Mouse (Mus musculus): ENCODE results near the gene Sla2. TPM values are rescaled to one million over a fixed set of nuclear protein-coding genes. Genes with fewer than 3 reads are reported as not detected.
"Not testable (repeated sequence)": the region's sequence is repeated elsewhere in the genome, so short reads cannot be mapped to it uniquely, and the experiment has no call there.

The Sla2 gene
- polyA plus RNA-seq, 1 experiment from 2014 or later: 0.24 TPM

GRCm38 (mm10) chr2:156841841-156842706 lies 44.9 kb downstream of the Sla2 start:
- Histone ChIP-seq H3K4me2 (ENCODE audit: low read depth, low read length) (peak overlapping the region; percentile 81), H3K27me3 (ENCODE audit: control insufficient read depth, insufficient read depth, low read length) (peaks cover 5% of the 10 kb centered on the region; the same call in 1 of the 2 replicates), H3K9me3 (ENCODE audit: control insufficient read depth, low read length) (no peaks in the 10 kb centered on the region), H3K27ac (ENCODE audit: low read depth, low read length) (no peak overlapping the region; the same call in 1 of the 2 replicates), H3K4me3 (ENCODE audit: low read depth, low read length) (peak overlapping the region; percentile 59), H3K9ac (replicated peaks; ENCODE audit: low read depth, low read length) (no peak overlapping the region), H3K4me1 (ENCODE audit: control insufficient read depth, insufficient read depth, low read length) (peaks cover 24% of the 10 kb centered on the region; the same call in 1 of the 2 replicates), H3K36me3 (ENCODE audit: control insufficient read depth, insufficient read depth, low read length) (no peaks in the 10 kb centered on the region)
- no peak for ATAC-seq (ENCODE audit: low read depth)
- 3% methylated on average over 20 of the region's 20 CpGs for WGBS

GRCm38 (mm10) chr2:156841028-156841840 lies 45.8 kb downstream of the Sla2 start:
- under 1% methylated on average over 40 of the region's 42 CpGs for whole genome bisulfite sequencing
- Histone ChIP-seq H3K4me3 (ENCODE audit: low read depth, low read length) (peak overlapping the region; percentile 59), H3K9ac (replicated peaks; ENCODE audit: low read depth, low read length) (peak overlapping the region; percentile 50), H3K4me2 (ENCODE audit: low read depth, low read length) (peak overlapping the region; percentile 81), H3K36me3 (ENCODE audit: control insufficient read depth, insufficient read depth, low read length) (no peaks in the 10 kb centered on the region), H3K4me1 (ENCODE audit: control insufficient read depth, insufficient read depth, low read length) (peaks cover 24% of the 10 kb centered on the region; the same call in 1 of the 2 replicates), H3K27ac (ENCODE audit: low read depth, low read length) (peak overlapping the region; percentile 70), H3K27me3 (ENCODE audit: control insufficient read depth, insufficient read depth, low read length) (peaks cover 5% of the 10 kb centered on the region; the same call in 1 of the 2 replicates), H3K9me3 (ENCODE audit: control insufficient read depth, low read length) (no peaks in the 10 kb centered on the region)
- ATAC-seq (ENCODE audit: low read depth): peak; percentile 36; the same call in 1 of the 2 replicates

- peak; percentile 31 for ATAC-seq (ENCODE audit: low read depth)
- Histone ChIP-seq H3K4me1 (ENCODE audit: control insufficient read depth, insufficient read depth, low read length) (peaks cover 23% of the 10 kb centered on the region; the same call in 1 of the 2 replicates), H3K27me3 (ENCODE audit: control insufficient read depth, insufficient read depth, low read length) (peaks cover 5% of the 10 kb centered on the region; the same call in 1 of the 2 replicates), H3K4me3 (ENCODE audit: low read depth, low read length) (peak overlapping the region; percentile 59), H3K9me3 (ENCODE audit: control insufficient read depth, low read length) (no peaks in the 10 kb centered on the region), H3K36me3 (ENCODE audit: control insufficient read depth, insufficient read depth, low read length) (no peaks in the 10 kb centered on the region), H3K4me2 (ENCODE audit: low read depth, low read length) (peak overlapping the region; percentile 81), H3K27ac (ENCODE audit: low read depth, low read length) (peak overlapping the region; percentile 70), H3K9ac (replicated peaks; ENCODE audit: low read depth, low read length) (peak overlapping the region; percentile 50)
- 0% methylated on average over 35 of the region's 79 CpGs for WGBS
These were observed 46.5 kb downstream of the Sla2 start for GRCm38 (mm10) chr2:156840301-156841027.

GRCm38 (mm10) chr2:156839319-156840191 lies 47.4 kb downstream of the Sla2 start, which contains the start of gene Tgif2:
TSS of gene Tgif2 (plus strand) at chr2:156840007.
- peak within 1 kb of the TSS; percentile 81 for H3K4me2 ChIP-seq (ENCODE audit: low read depth, low read length)

GRCm38 (mm10) chr2:156838839-156839238 lies 48.2 kb downstream of the Sla2 start:
- Histone ChIP-seq H3K36me3 (ENCODE audit: control insufficient read depth, insufficient read depth, low read length) (no peaks in the 10 kb centered on the region), H3K4me2 (ENCODE audit: low read depth, low read length) (peak overlapping the region; percentile 81; the same call in 1 of the 2 replicates), H3K9ac (replicated peaks; ENCODE audit: low read depth, low read length) (no peak overlapping the region), H3K27me3 (ENCODE audit: control insufficient read depth, insufficient read depth, low read length) (peaks cover 5% of the 10 kb centered on the region; the same call in 1 of the 2 replicates), H3K4me1 (ENCODE audit: control insufficient read depth, insufficient read depth, low read length) (peaks cover 14% of the 10 kb centered on the region; the same call in 1 of the 2 replicates), H3K9me3 (ENCODE audit: control insufficient read depth, low read length) (no peaks in the 10 kb centered on the region), H3K27ac (ENCODE audit: low read depth, low read length) (no peak overlapping the region), H3K4me3 (ENCODE audit: low read depth, low read length) (no peak overlapping the region)
- 68% methylated on average over 6 of the region's 6 CpGs for WGBS
- no peak for ATAC-seq (ENCODE audit: low read depth)

More at GRCm38 (mm10) chr2:156839319-156840191, 47.4 kb downstream of the Sla2 start, which contains the start of gene Tgif2:
- Histone ChIP-seq H3K4me3 (ENCODE audit: low read depth, low read length) (peak within 1 kb of the TSS; percentile 59), H3K27me3 (ENCODE audit: control insufficient read depth, insufficient read depth, low read length) (peaks cover 5% of the 10 kb centered on the region; the same call in 1 of the 2 replicates), H3K36me3 (ENCODE audit: control insufficient read depth, insufficient read depth, low read length) (no peaks in the 10 kb centered on the region), H3K4me1 (ENCODE audit: control insufficient read depth, insufficient read depth, low read length) (peaks cover 17% of the 10 kb centered on the region; the same call in 1 of the 2 replicates), H3K9me3 (ENCODE audit: control insufficient read depth, low read length) (no peaks in the 10 kb centered on the region), H3K9ac (replicated peaks; ENCODE audit: low read depth, low read length) (peak within 1 kb of the TSS; percentile 50), H3K27ac (ENCODE audit: low read depth, low read length) (peak within 1 kb of the TSS; percentile 70)
- WGBS: 2% methylated on average over 57 of the region's 61 CpGs
- ATAC-seq (ENCODE audit: low read depth): peak; percentile 69

- no peak overlapping the region for H3K4me3 ChIP-seq (ENCODE audit: low read depth, low read length)
- H3K9ac ChIP-seq (replicated peaks; ENCODE audit: low read depth, low read length): no peak overlapping the region
- no peak for ATAC-seq (ENCODE audit: low read depth)
- H3K9me3 ChIP-seq (ENCODE audit: control insufficient read depth, low read length): no peaks in the 10 kb centered on the region
- H3K4me1 ChIP-seq (ENCODE audit: control insufficient read depth, insufficient read depth, low read length): no peaks in the 10 kb centered on the region
- 95% methylated on average over 11 of the region's 11 CpGs for WGBS
- no peaks in the 10 kb centered on the region for H3K27me3 ChIP-seq (ENCODE audit: control insufficient read depth, insufficient read depth, low read length)
- H3K4me2 ChIP-seq (ENCODE audit: low read depth, low read length): no peak overlapping the region
- H3K36me3 ChIP-seq (ENCODE audit: control insufficient read depth, insufficient read depth, low read length): no peaks in the 10 kb centered on the region
- H3K27ac ChIP-seq (ENCODE audit: low read depth, low read length): no peak overlapping the region
These were observed 52.7 kb downstream of the Sla2 start for GRCm38 (mm10) chr2:156834336-156834735.

GRCm38 (mm10) chr2:156825128-156825527 lies 61.9 kb downstream of the Sla2 start:
- not testable (repeated sequence) for H3K27me3 ChIP-seq (ENCODE audit: control insufficient read depth, insufficient read depth, low read length); H3K4me1 ChIP-seq (ENCODE audit: control insufficient read depth, insufficient read depth, low read length); ATAC-seq (ENCODE audit: low read depth)

More at GRCm38 (mm10) chr2:156825128-156825527, 61.9 kb downstream of the Sla2 start:
- H3K27ac ChIP-seq (ENCODE audit: low read depth, low read length); H3K9me3 ChIP-seq (ENCODE audit: control insufficient read depth, low read length); H3K9ac ChIP-seq (replicated peaks; ENCODE audit: low read depth, low read length); H3K36me3 ChIP-seq (ENCODE audit: control insufficient read depth, insufficient read depth, low read length); H3K4me2 ChIP-seq (ENCODE audit: low read depth, low read length); H3K4me3 ChIP-seq (ENCODE audit: low read depth, low read length): not testable (repeated sequence)
- WGBS: 90% methylated on average over 6 of the region's 6 CpGs

Data from neural tube, embryonic 14.5 days (tissue).